Mouse (Mus musculus) ES-E14 (cell line): Measurements from ENCODE around the gene Clp1. TPM values are rescaled to one million over a fixed set of nuclear protein-coding genes. Genes with fewer than 3 reads are reported as not detected.
"Not testable (repeated sequence)": the region's sequence is repeated elsewhere in the genome, so short reads cannot be mapped to it uniquely, and the experiment has no call there.

ENCODE experiments used
- DNase-seq: peaks from one replicate; pipeline ENCODE4 v3.0.0-alpha.2; 2013; ENCODE audit warnings: low read depth, low spot score
- H3K27ac ChIP-seq: 2 replicates; pipeline ENCODE4 v1.5.1; 2012; ENCODE audit warnings: low read depth, mild to moderate bottlenecking, low read length, moderate library complexity, mixed read lengths; ENCODE audit not compliant: poor library complexity, insufficient read depth, severe bottlenecking
- H3K36me3 ChIP-seq: 2 replicates; pipeline ENCODE4 v1.6.1; 2012; ENCODE audit warnings: mild to moderate bottlenecking, low read length, moderate library complexity, mixed read lengths; ENCODE audit not compliant: control insufficient read depth, poor library complexity, insufficient read depth, severe bottlenecking
- H3K4me1 ChIP-seq, 2 experiments: fragments of 150-350 bp in 1 of 2; sonication (generic) in 1 of 2; 2 replicates each; pipeline ENCODE4 v1.6.1; 2012; ENCODE audit warnings: low read length in 2 of 2, mild to moderate bottlenecking in 1 of 2, mixed read lengths in 1 of 2; ENCODE audit not compliant: control insufficient read depth in 2 of 2, insufficient read depth in 2 of 2, poor library complexity in 1 of 2
- H3K4me3 ChIP-seq, 2 experiments: fragments of 150-350 bp in 1 of 2; sonication (generic) in 1 of 2; 2 replicates each; pipeline ENCODE4 v1.5.1; 2012; ENCODE audit warnings: low read length in 2 of 2, low read depth in 1 of 2, mild to moderate bottlenecking in 1 of 2, mixed read lengths in 1 of 2; ENCODE audit not compliant: insufficient read depth in 1 of 2, poor library complexity in 1 of 2, severe bottlenecking in 1 of 2
- H3K9ac ChIP-seq: 2 replicates; pipeline ENCODE4 v1.6.1; 2012; ENCODE audit warnings: low read depth, mild to moderate bottlenecking, low read length, mixed read lengths; ENCODE audit not compliant: poor library complexity, insufficient read depth, severe bottlenecking
- H3K9me3 ChIP-seq: fragments of 150-350 bp; sonication (generic); 2 replicates; pipeline ENCODE4 v1.6.1; 2012; ENCODE audit warnings: low read depth, mild to moderate bottlenecking, low read length; ENCODE audit not compliant: control insufficient read depth, insufficient read depth
- CHD2 ChIP-seq: IDR thresholded peaks from 2 replicates; pipeline ENCODE4 v1.6.1; 2014; ENCODE audit warnings: mild to moderate bottlenecking, low read depth, low read length, inconsistent platforms
- HCFC1 ChIP-seq: IDR thresholded peaks from 2 replicates; pipeline ENCODE4 v1.6.1; 2012; ENCODE audit warnings: low read length, inconsistent platforms, borderline replicate concordance; ENCODE audit not compliant: insufficient read depth
- MAFK ChIP-seq: IDR thresholded peaks from 2 replicates; pipeline ENCODE4 v1.6.1; 2014; ENCODE audit warnings: mild to moderate bottlenecking, low read depth, low read length, inconsistent platforms; ENCODE audit not compliant: insufficient read depth
- ZC3H11A ChIP-seq: IDR thresholded peaks from 2 replicates; pipeline ENCODE4 v1.6.1; 2012; ENCODE audit warnings: low read depth, mild to moderate bottlenecking, inconsistent platforms, low read length, borderline replicate concordance
- ZNF384 ChIP-seq: IDR thresholded peaks from 2 replicates; pipeline ENCODE4 v1.6.1; 2012; ENCODE audit warnings: low read depth, low read length, inconsistent platforms
- in situ Hi-C, 2 experiments: fragments of 600-800 bp; cut with MboI; formaldehyde crosslinking; loops; one replicate each; pipeline ENCODE4 v1.15.1; 2025; ENCODE audit warnings: low sequenced_read_pairs in 2 of 2, inconsistent platforms in 1 of 2; ENCODE audit not compliant: unreplicated experiment in 2 of 2
- total RNA-seq: library from RNA; depleted of rRNA; stranded (reverse); fragments of 300-350 nt; gene quantifications from 2 replicates; pipeline ENCODE4 v1.2.3, GENCODE M21; 2012

The Clp1 gene
- total RNA-seq, 1 experiment: 36.4 TPM

DNA sequence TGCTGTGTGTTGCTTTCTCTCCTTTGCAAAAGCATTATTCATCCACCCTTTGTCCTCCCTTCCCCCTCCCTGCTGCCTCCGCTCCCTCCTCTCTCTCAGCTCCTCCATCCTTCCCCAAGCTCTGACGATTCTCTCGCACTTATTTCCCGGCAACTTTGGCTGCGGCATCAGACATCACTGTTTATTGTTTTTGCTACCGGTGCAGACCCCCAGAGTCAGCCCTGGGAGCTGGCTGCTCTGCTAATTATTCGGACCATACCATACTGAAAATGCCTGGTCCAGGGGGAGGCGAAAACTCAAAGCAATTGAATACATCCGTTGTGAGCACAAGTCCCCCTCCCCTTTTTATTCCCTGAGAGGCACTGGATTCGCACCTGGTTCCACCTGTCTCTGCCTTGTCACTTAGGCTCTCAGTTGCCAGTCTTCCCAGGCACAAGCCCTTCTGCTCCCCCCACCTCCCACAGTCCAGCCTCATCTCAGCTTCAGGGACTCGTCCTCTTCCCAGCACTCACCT, 7.3 kb upstream of the Clp1 start:
- Histone ChIP-seq H3K4me3 (peak overlapping the region; percentile 47 to 61), H3K4me1 (peaks cover 4 to 29% of the 10 kb centered on the region in 2 experiments; a peak in 3 of 4 replicates), H3K9me3 (no peaks in the 10 kb centered on the region), H3K36me3 (no peaks in the 10 kb centered on the region), H3K27ac (no peak overlapping the region), H3K9ac (peak overlapping the region; percentile 47; the same call in 1 of the 2 replicates)
- no peak for DNase-seq
- in situ Hi-C loops: no loop called here
- TF ChIP-seq ZNF384: no peak
- no peak for TF ChIP-seq ZC3H11A

DNA sequence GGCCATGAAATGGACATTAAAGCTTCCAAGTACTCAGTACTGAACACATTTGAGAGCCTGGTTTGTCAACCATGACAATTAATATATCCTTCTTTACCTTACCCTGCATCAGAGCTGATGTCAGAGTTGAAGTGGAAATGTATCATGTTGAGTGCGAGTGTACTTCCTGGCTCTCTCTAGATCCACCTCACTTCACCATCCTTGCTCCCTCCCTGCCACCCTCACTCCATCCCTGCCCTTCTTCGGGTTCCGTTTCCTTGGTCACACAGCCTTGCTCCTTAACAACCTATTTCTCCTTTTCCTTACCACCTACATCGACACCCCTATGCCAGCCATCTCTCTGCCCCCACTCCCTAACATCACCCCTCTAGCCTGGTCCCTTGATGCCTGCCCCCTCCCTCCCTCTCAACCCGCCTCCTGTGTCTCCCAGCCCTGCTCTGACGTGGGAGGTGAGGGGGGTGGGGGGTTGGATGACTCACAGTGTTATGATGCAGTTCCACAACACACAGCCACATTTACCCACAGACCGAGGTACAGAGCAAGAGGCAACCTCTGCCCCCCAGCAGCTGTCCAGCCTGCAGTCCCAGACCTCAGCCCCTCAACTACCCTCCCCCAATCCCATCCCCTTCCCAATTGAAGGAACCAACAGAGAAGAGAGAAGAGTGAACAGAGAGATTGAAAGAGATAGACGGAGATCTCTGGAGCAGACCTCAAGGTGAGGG, 6.6 kb upstream of the Clp1 start, which contains the start of gene Ypel4:
Gene Ypel4 (plus strand): TSS at position 480 of the 722 bp plus-strand sequence.
- Histone ChIP-seq H3K9me3 (no peaks in the 10 kb centered on the region), H3K36me3 (no peaks in the 10 kb centered on the region), H3K9ac (peak within 1 kb of the TSS; percentile 47; the same call in 1 of the 2 replicates), H3K27ac (no peak within 1 kb of the TSS; the same call in 1 of the 2 replicates), H3K4me1 (peaks cover 1 to 29% of the 10 kb centered on the region in 2 experiments; a peak in 3 of 4 replicates), H3K4me3 (peak within 1 kb of the TSS; percentile 47 to 61)
- no peak for TF ChIP-seq MAFK
- no peak for TF ChIP-seq HCFC1
- no peak for DNase-seq
- in situ Hi-C loops: no loop called here

DNA sequence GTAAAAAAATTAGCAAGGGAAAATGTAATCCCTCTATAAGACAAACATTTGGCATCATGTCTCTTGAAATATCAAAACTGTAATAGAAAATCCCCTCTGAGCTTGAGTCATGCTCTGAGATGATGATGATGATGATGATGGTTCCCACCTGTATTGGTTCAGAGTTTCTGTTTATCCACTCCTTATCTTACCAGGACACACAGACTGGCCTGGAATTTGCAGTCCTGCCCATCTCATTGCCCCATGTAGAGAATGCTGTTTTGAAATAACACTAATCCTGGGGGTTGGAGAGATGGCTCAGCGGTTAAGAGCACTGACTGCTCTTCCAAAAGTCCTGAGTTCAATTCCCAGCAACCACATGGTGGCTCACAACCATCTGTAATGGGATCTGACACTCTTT, 5.2 kb upstream of the Clp1 start:
- H3K36me3 ChIP-seq: no peaks in the 10 kb centered on the region
- TF ChIP-seq CHD2: no peak
- no peak for TF ChIP-seq MAFK
- no peak for TF ChIP-seq HCFC1
- no peak for TF ChIP-seq ZNF384
- no peak for TF ChIP-seq ZC3H11A
- H3K27ac ChIP-seq: no peak overlapping the region
- H3K9me3 ChIP-seq: no peaks in the 10 kb centered on the region
- peaks cover 3 to 25% of the 10 kb centered on the region in 2 experiments; a peak in 3 of 4 replicates for H3K4me1 ChIP-seq
- H3K4me3 ChIP-seq: no peak overlapping the region
- no peak overlapping the region for H3K9ac ChIP-seq
- no peak for DNase-seq
- in situ Hi-C loops: no loop called here

DNA sequence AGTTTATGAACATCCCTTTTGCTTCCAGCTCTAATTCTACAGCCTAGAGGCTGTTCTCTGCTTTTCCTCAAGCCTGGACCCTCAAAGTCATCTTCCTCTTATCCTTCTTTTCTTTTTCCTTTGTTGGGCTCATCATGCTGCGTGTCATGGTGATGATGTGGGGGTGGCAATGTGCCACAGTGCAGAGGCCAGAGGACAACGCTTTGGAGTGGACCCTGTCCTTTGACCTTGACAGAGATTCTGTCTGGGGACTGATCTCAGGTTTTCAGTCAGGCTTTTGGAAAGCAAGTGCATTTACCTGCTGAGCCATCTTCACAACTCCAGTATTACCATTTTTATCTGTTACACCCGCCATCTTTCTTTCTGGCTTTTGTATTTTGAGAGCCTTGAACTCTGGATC, 4.1 kb upstream of the Clp1 start:
- DNase-seq: no peak
- Histone ChIP-seq H3K4me1 (peaks cover 3 to 15% of the 10 kb centered on the region in 2 experiments; a peak in 2 of 4 replicates), H3K9ac (no peak overlapping the region), H3K9me3 (no peaks in the 10 kb centered on the region), H3K4me3 (no peak overlapping the region), H3K27ac (no peak overlapping the region), H3K36me3 (no peaks in the 10 kb centered on the region)
- TF ChIP-seq HCFC1: no peak
- no peak for TF ChIP-seq CHD2
- TF ChIP-seq ZC3H11A: no peak
- TF ChIP-seq ZNF384: no peak
- TF ChIP-seq MAFK: no peak
- in situ Hi-C loops: no loop called here

DNA sequence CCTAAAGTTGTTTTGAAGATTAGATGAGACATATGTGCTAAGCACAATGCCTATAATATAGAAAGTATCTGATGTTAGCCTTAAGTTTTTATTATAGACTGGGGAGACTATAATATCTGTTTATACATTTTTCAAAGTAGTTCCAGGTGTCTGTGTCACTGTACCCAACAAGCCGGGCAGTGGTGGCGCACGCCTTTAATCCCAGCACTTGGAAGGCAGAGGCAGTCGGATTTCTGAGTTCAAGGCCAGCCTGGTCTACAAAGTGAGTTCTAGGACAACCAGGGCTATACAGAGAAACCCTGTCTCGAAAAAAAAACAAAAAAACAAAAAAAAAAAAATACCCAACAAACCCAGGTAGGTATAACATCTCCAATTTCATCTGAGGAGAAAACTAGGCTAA, 1.0 kb upstream of the Clp1 start:
- DNase-seq, H3K9ac ChIP-seq, H3K27ac ChIP-seq, H3K9me3 ChIP-seq, H3K4me1 ChIP-seq, in situ Hi-C loops: not testable (repeated sequence)
- 0 out of 4 replicates have a peak overlapping the region, but pooled peaks of 1 of the 2 experiments have one; percentile 87 for H3K4me3 ChIP-seq
- peaks cover 13% of the 10 kb centered on the region for H3K36me3 ChIP-seq
